Mouse (Mus musculus) kidney, embryonic 16.5 days (tissue): ENCODE results near the gene Acat2. TPM values are rescaled to one million over a fixed set of nuclear protein-coding genes. Genes with fewer than 3 reads are reported as not detected.
"Not testable (repeated sequence)": the region's sequence is repeated elsewhere in the genome, so short reads cannot be mapped to it uniquely, and the experiment has no call there.

Experiments used
- ATAC-seq: fragments of 200-750 bp; cut with Nextera tagmentation; 2 replicates; pipeline ENCODE4 v1.8.0; 2017; ENCODE audit warnings: moderate TSS enrichment; ENCODE audit not compliant: low FRiP score, low TSS enrichment
- H3K27ac ChIP-seq: fragments of 300-500 bp; sonication (generic); 2 replicates; pipeline ENCODE4 v1.5.1; 2014; ENCODE audit warnings: low read length
- H3K27me3 ChIP-seq: fragments of 300-500 bp; sonication (generic); 2 replicates; pipeline ENCODE4 v1.6.1; 2014; ENCODE audit warnings: low read length, control low read depth, mixed read lengths; ENCODE audit not compliant: insufficient read depth
- H3K36me3 ChIP-seq: fragments of 300-500 bp; sonication (generic); 2 replicates; pipeline ENCODE4 v1.6.1; 2014; ENCODE audit warnings: low read length, control low read depth, mixed read lengths; ENCODE audit not compliant: insufficient read depth
- H3K4me1 ChIP-seq: fragments of 300-500 bp; sonication (generic); 2 replicates; pipeline ENCODE4 v1.6.1; 2014; ENCODE audit warnings: low read length, control low read depth, mixed read lengths; ENCODE audit not compliant: insufficient read depth
- H3K4me2 ChIP-seq: fragments of 300-500 bp; sonication (generic); replicated peaks from 2 replicates; pipeline ENCODE4 v1.6.1; 2014; ENCODE audit warnings: low read depth, low read length
- H3K4me3 ChIP-seq: fragments of 300-500 bp; sonication (generic); 2 replicates; pipeline ENCODE4 v1.5.1; 2014; ENCODE audit warnings: mild to moderate bottlenecking, low read length
- H3K9ac ChIP-seq: fragments of 300-500 bp; sonication (generic); replicated peaks from 2 replicates; pipeline ENCODE4 v1.6.1; 2014; ENCODE audit warnings: low read length
- H3K9me3 ChIP-seq: fragments of 300-500 bp; sonication (generic); 2 replicates; pipeline ENCODE4 v1.6.1; 2016; ENCODE audit warnings: low read length, control low read depth
- WGBS: fragments of 180-500 bp; shearing (Covaris S2); extraction: QIAGEN DNeasy Blood & Tissue Kit; methylation state at CpG from one replicate; pipeline ENCODE4 v1.1.7; 2014; 5-methylcytosine and 5-hydroxymethylcytosine counted together
- polyA plus RNA-seq: library from polyadenylated mRNA; unstranded; fragments of >200 nt; fragmentation: Nextera tagmentation; extraction: Ambion mirVana; gene quantifications from 2 replicates; pipeline ENCODE4 v1.2.1, GENCODE M21; 2015

Acat2 gene
- polyA plus RNA-seq, 1 experiment from 2014 or later, result 134 TPM

DNA sequence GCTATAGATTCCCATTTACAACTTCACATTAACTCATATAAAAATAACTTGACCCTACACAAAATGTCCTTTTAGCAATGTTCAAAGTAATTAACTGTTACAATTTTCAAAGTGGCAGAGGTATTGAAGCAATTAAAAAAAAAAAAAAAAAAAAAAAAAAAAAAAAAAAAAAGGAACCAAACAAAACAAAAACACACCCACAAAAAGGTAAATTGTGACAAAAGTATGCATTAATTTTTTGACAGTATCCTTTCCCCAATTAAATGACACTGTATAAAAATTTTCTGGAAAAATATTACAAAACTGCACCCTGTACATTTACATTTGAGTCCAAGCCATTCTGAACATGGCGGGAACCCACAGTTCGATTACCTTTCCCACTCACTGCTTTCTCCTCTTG lies 6.6 kb upstream of the Acat2 start:
- H3K9me3 ChIP-seq, result no peaks in the 10 kb centered on the region
- no peaks in the 10 kb centered on the region for H3K4me1 ChIP-seq
- H3K36me3 ChIP-seq, result peaks cover 22% of the 10 kb centered on the region
- H3K27me3 ChIP-seq, result no peaks in the 10 kb centered on the region
- H3K9ac ChIP-seq, result no peak overlapping the region
- 92% methylated on average over 2 of the region's 2 CpGs for WGBS
- H3K4me3 ChIP-seq, result no peak overlapping the region
- no peak for ATAC-seq
- no peak overlapping the region for H3K4me2 ChIP-seq
- no peak overlapping the region for H3K27ac ChIP-seq

DNA sequence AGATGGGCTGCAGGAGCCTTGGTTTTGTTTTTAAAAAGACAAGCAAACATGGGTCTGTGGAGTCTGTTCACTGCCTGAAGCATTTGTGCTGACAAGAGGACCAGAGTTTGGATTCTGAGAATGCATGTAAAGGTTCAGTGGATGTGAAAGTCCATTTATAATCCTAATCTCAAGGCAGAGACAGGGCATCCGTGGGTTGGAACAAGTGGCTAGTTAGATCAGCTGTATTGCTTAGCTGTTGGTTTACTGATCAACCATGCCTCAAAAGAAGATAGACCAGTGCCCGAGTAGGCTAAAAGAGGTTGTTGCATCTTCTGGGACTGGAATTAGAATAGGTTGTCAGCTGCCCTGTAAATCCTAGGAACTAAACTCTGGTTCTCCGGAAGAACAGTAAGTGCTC lies 2.9 kb upstream of the Acat2 start:
- no peak for ATAC-seq
- H3K4me1 ChIP-seq, result peaks cover 7% of the 10 kb centered on the region
- peaks cover 16% of the 10 kb centered on the region for H3K36me3 ChIP-seq
- H3K4me2 ChIP-seq, result no peak overlapping the region
- no peak overlapping the region for H3K4me3 ChIP-seq
- H3K9ac ChIP-seq, result no peak overlapping the region
- H3K27me3 ChIP-seq, result no peaks in the 10 kb centered on the region
- no peaks in the 10 kb centered on the region for H3K9me3 ChIP-seq
- no peak overlapping the region for H3K27ac ChIP-seq
- WGBS, result 70% methylated on average over 3 of the region's 3 CpGs

DNA sequence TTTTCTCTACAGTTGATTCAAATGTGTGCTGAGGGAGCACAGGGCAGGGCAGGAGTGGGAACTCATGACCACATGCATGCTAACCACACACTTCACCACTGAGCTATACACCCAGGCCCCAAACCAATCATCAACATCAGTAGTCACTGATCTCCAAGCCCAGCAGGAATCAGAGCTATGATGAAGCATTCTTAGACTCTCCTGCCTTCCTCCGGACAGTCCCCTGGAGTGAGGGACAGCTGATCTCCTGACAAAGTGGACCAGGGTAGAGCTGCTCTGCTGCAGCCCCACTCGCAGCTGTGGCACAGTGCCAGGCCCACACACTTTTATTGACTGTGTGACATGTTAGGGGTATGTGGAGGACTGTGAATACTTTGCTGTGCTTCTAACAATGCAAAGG lies 1.2 kb downstream of the Acat2 start:
- H3K4me3 ChIP-seq, ATAC-seq, H3K9me3 ChIP-seq, H3K27ac ChIP-seq, H3K27me3 ChIP-seq, H3K9ac ChIP-seq, H3K4me1 ChIP-seq: not testable (repeated sequence)
- 20% methylated on average over 1 of the region's 2 CpGs for WGBS
- peaks cover 11% of the 10 kb centered on the region; the same call in 1 of the 2 replicates for H3K36me3 ChIP-seq
- H3K4me2 ChIP-seq, result peak overlapping the region; percentile 33; the same call in 1 of the 2 replicates

DNA sequence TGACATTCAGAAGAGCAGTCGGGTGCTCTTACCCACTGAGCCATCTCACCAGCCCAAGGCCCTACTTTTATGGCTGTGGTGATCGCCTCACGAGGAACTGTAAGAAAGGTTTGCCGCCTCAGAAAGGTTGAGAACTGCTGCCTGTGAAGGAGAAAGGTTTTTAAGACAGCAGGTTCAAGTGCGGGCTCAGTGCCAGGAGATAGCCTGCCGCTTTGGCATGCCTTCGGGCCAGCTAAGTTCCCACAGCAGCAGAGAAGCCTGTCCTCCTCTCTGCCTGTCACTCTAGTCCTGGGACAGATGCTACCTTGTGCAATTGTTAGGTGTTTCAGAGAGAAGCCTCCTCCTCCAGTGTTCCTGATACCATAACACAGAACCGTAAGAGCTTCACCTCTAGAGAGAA lies 3.9 kb downstream of the Acat2 start:
- H3K36me3 ChIP-seq, result peaks cover 16% of the 10 kb centered on the region; the same call in 1 of the 2 replicates
- WGBS, result 90% methylated on average over 8 of the region's 8 CpGs
- no peak overlapping the region for H3K27ac ChIP-seq
- H3K4me2 ChIP-seq, result no peak overlapping the region
- H3K4me3 ChIP-seq, result no peak overlapping the region
- no peaks in the 10 kb centered on the region for H3K27me3 ChIP-seq
- H3K9me3 ChIP-seq, result no peaks in the 10 kb centered on the region
- ATAC-seq, result no peak
- H3K9ac ChIP-seq, result no peak overlapping the region
- peaks cover 7% of the 10 kb centered on the region for H3K4me1 ChIP-seq

DNA sequence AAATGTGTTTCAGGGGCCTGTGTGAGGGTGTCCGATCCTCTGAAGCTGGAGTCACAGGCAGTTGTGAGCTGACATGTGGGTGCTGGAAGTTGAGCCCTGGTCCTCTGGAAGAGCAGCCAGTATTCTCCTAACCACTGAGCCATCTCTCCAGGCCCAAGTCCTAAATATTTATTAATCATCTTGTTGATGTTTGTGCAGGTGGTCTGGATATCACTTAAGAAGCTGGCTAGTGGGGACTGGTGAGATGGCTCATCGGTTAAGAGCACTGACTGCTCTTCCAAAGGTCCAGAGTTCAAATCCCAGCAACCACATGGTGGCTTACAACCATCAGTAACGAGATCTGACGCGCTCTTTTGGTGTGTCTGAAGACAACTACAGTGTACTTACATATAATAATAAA lies 10.9 kb downstream of the Acat2 start:
- Histone ChIP-seq H3K9ac (no peak overlapping the region), H3K4me3 (no peak overlapping the region), H3K4me2 (no peak overlapping the region), H3K4me1 (no peaks in the 10 kb centered on the region), H3K27ac (no peak overlapping the region), H3K36me3 (peaks cover 21% of the 10 kb centered on the region), H3K9me3 (no peaks in the 10 kb centered on the region), H3K27me3 (no peaks in the 10 kb centered on the region)
- no peak for ATAC-seq
- WGBS, result 90% methylated on average over 5 of the region's 5 CpGs

DNA sequence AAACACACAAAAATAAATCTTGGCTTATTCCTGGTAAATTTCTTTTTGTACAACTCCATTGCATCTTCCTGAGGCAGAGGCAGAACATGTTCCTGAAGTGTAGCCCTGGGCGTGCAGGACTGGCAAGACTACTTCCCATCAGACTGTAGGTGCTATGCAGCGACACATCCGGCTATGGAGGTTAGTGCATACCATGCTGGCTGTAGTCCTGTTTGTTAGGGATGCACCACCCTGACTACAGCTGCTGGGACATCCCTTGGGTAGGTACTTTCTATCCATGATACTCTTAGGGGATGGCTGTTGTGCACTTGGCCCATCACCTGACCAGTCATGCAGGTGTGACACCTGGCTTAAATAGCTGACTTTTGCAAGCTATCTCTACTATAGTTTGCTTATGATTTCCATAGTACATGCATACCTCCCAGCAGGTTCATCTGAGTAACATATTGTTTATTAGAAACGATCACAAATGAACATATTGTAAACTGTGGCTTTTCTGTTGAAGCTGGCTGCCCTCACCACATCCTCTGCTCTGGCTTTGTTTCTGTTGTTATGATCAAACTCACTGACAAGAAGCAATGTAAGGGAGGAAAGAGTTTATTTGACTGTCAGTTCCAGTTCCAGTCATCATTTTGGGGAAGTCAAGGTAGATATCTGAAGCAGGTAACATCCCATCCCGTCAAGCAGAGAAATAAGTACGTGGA lies 17.9 kb downstream of the Acat2 start:
- H3K9ac ChIP-seq, result no peak overlapping the region
- peaks cover 7% of the 10 kb centered on the region; the same call in 1 of the 2 replicates for H3K4me1 ChIP-seq
- no peak overlapping the region for H3K27ac ChIP-seq
- no peaks in the 10 kb centered on the region for H3K27me3 ChIP-seq
- H3K9me3 ChIP-seq, result no peaks in the 10 kb centered on the region
- 88% methylated on average over 6 of the region's 6 CpGs for WGBS
- H3K4me3 ChIP-seq, result no peak overlapping the region
- no peak overlapping the region for H3K4me2 ChIP-seq
- ATAC-seq, result no peak
- peaks cover 26% of the 10 kb centered on the region for H3K36me3 ChIP-seq

DNA sequence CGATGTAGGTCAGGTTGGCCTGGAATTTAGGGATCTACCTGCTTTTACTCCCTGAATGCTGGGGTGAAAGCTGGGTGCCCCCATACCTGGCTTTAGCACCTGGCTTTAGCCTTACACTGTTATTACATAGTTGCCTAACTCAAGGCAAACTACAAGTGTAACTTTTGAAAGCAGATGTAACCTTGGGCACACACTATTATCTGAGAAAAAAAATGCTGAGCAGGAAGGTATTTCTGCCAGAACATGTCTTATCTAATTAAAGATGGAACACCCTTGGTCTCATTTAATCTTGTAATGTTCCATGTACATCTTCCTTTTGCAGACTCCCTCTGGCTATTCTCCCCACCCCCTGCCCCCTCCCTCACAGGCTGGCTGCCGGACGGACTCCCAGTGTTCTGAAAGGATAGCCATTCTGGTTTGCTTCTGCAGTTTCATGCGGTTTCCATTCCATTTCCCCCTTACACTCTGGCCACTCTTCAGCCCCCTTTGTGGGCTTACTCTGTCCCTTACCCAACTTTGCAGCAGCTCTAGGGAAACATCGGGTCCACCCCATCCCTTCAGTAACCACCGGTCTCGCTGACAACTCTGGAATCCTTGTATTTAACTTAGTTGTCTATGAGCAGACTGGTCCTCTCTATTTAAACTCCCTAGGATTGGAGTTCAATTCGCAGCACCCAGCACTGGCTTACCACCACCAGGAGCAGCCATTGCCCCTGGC lies 18.8 kb downstream of the Acat2 start:
- Histone ChIP-seq H3K4me1 (peaks cover 7% of the 10 kb centered on the region; the same call in 1 of the 2 replicates), H3K36me3 (peaks cover 25% of the 10 kb centered on the region), H3K9me3 (no peaks in the 10 kb centered on the region), H3K27me3 (no peaks in the 10 kb centered on the region), H3K27ac (no peak overlapping the region), H3K9ac (no peak overlapping the region), H3K4me3 (no peak overlapping the region), H3K4me2 (no peak overlapping the region)
- ATAC-seq, result no peak
- whole genome bisulfite sequencing, result 83% methylated on average over 8 of the region's 8 CpGs

DNA sequence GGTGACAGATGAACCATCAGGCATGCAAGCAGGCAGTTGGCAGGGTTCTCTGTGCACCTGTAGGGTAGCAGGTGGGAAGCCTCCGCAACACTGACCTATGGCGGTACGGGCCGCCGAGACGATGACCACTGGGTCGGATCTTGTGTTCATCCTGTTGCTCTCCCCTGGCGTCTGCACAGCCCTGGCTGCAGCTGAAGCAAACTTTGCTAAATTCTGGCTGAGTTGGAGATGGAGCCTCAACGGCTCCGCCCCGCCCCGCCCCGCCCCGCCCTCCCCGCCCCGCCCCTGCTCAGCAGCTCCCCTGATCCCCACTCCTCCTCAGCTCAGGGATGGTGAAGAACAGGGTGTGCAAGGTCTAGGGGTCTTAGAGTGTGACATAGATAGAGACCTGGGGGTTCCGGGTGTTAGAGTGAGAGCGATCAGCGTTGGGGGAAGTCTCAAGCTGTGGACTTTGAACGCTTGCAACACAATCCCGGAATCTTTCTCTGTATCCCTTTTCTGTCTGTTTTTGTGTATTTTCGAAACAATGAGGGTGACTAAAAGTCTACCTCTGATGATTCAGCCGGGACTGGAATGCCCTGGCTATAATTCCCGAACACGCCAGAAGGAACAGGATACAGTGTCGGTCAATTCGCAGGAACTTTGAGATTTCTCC lies 20.3 kb downstream of the Acat2 start, which contains the start of gene Acat3:
Acat3 (minus strand) TSS at position 450 of the 655 bp plus-strand sequence.
- peak; percentile 81 for ATAC-seq
- H3K9ac ChIP-seq, result peak within 1 kb of the TSS; percentile 51
- peak within 1 kb of the TSS; percentile 65 for H3K4me2 ChIP-seq
- peaks cover 17% of the 10 kb centered on the region for H3K36me3 ChIP-seq
- H3K4me1 ChIP-seq, result peaks cover 7% of the 10 kb centered on the region; the same call in 1 of the 2 replicates
- 8% methylated on average over 27 of the region's 27 CpGs for WGBS
- peak within 1 kb of the TSS; percentile 40 for H3K4me3 ChIP-seq
- no peaks in the 10 kb centered on the region for H3K27me3 ChIP-seq
- no peaks in the 10 kb centered on the region for H3K9me3 ChIP-seq
- H3K27ac ChIP-seq, result no peak within 1 kb of the TSS

DNA sequence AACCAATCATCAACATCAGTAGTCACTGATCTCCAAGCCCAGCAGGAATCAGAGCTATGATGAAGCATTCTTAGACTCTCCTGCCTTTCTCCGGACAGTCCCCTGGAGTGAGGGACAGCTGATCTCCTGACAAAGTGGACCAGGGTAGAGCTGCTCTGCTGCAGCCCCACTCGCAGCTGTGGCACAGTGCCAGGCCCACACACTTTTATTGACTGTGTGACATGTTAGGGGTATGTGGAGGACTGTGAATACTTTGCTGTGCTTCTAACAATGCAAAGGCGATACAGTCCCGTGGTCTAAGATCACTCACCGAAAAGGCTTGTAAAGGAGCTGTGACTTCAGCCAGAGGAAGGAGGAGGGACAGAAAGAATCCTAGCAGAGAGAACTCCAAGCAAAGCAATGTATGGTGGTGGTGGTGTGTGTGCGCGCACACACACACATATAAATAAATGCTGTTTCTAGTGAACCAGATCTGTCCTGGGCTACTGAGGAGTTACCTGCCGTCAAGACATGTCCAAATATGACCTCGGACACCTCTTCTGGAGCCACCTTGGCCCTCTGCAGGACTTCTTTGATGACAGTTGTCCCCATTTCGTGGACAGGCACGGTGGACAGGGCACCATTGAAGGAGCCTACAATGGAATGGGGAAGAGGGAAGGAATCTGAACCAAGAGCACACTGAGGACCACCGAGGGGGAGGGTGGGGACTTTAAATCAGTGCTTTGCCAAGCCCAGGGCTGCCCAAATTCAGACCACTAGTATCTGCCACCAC lies 21.0 kb downstream of the Acat2 start:
- not testable (repeated sequence) for H3K27ac ChIP-seq, H3K4me1 ChIP-seq, H3K9me3 ChIP-seq, H3K27me3 ChIP-seq
- Histone ChIP-seq H3K36me3 (peaks cover 16% of the 10 kb centered on the region), H3K4me3 (peak overlapping the region; percentile 40), H3K4me2 (peak overlapping the region; percentile 65), H3K9ac (0 out of 2 replicates have a peak overlapping the region, but pooled peaks have one; percentile 51)
- 42% methylated on average over 2 of the region's 12 CpGs for WGBS
- ATAC-seq, result peak; percentile 32
